Mouse (Mus musculus) lung, embryonic 14.5 days (tissue): Measurements from ENCODE around the gene Ryr2. TPM values are rescaled to one million over a fixed set of nuclear protein-coding genes. Genes with fewer than 3 reads are reported as not detected.

Experiments
- ATAC-seq: fragments of 200-750 bp; cut with Nextera tagmentation; 2 replicates; pipeline ENCODE4 v1.8.0; 2017; ENCODE audit warnings: mild to moderate bottlenecking, moderate TSS enrichment, moderate library complexity; ENCODE audit not compliant: insufficient read depth
- DNase-seq: peaks from one replicate; pipeline ENCODE4 v3.0.0-alpha.2; 2015
- H3K27ac ChIP-seq: fragments of 300-500 bp; sonication (generic); 2 replicates; pipeline ENCODE4 v1.5.1; 2014; ENCODE audit warnings: low read depth, mild to moderate bottlenecking, moderate library complexity
- H3K27me3 ChIP-seq: fragments of 300-500 bp; sonication (generic); 2 replicates; pipeline ENCODE4 v1.6.1; 2014; ENCODE audit warnings: low read length, control low read depth; ENCODE audit not compliant: insufficient read depth
- H3K36me3 ChIP-seq: fragments of 300-500 bp; sonication (generic); 2 replicates; pipeline ENCODE4 v1.6.1; 2014; ENCODE audit warnings: control low read depth; ENCODE audit not compliant: insufficient read depth
- H3K4me1 ChIP-seq: fragments of 300-500 bp; sonication (generic); 2 replicates; pipeline ENCODE4 v1.6.1; 2014; ENCODE audit warnings: antibody characterized with exemption, control low read depth; ENCODE audit not compliant: insufficient read depth
- H3K4me2 ChIP-seq: fragments of 300-500 bp; sonication (generic); 2 replicates; pipeline ENCODE4 v1.6.1; 2014; ENCODE audit warnings: mild to moderate bottlenecking
- H3K4me3 ChIP-seq: fragments of 300-500 bp; sonication (generic); 2 replicates; pipeline ENCODE4 v1.5.1; 2014; ENCODE audit warnings: low read depth, low read length
- H3K9ac ChIP-seq: fragments of 300-500 bp; sonication (generic); 2 replicates; pipeline ENCODE4 v1.6.1; 2014
- H3K9me3 ChIP-seq: fragments of 300-500 bp; sonication (generic); 2 replicates; pipeline ENCODE4 v1.6.1; 2016; ENCODE audit warnings: low read depth, low read length, control low read depth
- CTCF ChIP-seq: IDR thresholded peaks from 2 replicates; pipeline ENCODE4 v1.5.1; 2016; ENCODE audit warnings: antibody characterized with exemption, low read depth
- WGBS: fragments of 180-500 bp; shearing (Covaris S2); extraction: QIAGEN DNeasy Blood & Tissue Kit; methylation state at CpG from one replicate; pipeline ENCODE4 v1.1.7; 2014; 5-methylcytosine and 5-hydroxymethylcytosine counted together
- polyA plus RNA-seq: library from polyadenylated mRNA; unstranded; fragments of >200 nt; fragmentation: Nextera tagmentation; extraction: Ambion mirVana; gene quantifications from 2 replicates; pipeline ENCODE4 v1.2.1, GENCODE M21; 2014

Ryr2 gene
- polyA plus RNA-seq, 1 experiment from 2014 or later: 2.3 TPM

- no peaks in the 10 kb centered on the region for H3K4me1 ChIP-seq
- no peak for TF ChIP-seq CTCF
- 57% methylated on average over 7 of the region's 7 CpGs for WGBS
These were observed 12.2 kb downstream of the Ryr2 start for GRCm38 (mm10) chr13:12094569-12094968.

DNA sequence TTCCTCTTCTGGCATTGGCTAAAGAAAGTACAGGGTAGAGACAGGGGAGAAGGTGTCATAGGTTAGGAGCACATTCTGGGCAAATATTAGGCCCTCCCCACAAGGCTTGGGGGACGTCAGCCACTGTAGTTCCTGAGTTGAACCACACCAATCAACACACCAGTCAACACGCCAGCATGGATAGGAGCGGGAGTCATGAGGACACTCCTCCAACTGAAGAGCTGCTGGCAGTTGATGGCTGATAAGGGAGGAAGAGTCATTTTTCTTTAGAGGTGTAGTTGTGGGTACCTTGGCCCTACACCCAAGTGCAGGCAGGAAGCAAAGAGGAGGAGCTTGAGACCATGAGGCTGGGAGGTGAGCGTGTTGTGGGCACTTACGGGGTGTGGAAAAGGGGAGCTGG lies 13.6 kb downstream of the Ryr2 start:
- Histone ChIP-seq H3K4me2 (no peak overlapping the region), H3K27me3 (no peaks in the 10 kb centered on the region), H3K4me1 (no peaks in the 10 kb centered on the region), H3K9me3 (no peaks in the 10 kb centered on the region), H3K36me3 (no peaks in the 10 kb centered on the region), H3K4me3 (no peak overlapping the region), H3K27ac (no peak overlapping the region), H3K9ac (no peak overlapping the region)
- no peak for ATAC-seq
- WGBS: 69% methylated on average over 5 of the region's 5 CpGs
- no peak for DNase-seq
- TF ChIP-seq CTCF: no peak

More at GRCm38 (mm10) chr13:12094569-12094968, 12.2 kb downstream of the Ryr2 start:
- H3K27me3 ChIP-seq: no peaks in the 10 kb centered on the region
- H3K9me3 ChIP-seq: no peaks in the 10 kb centered on the region
- ATAC-seq: no peak
- H3K4me2 ChIP-seq: no peak overlapping the region
- no peak for DNase-seq
- H3K27ac ChIP-seq: no peak overlapping the region
- H3K9ac ChIP-seq: no peak overlapping the region
- H3K4me3 ChIP-seq: no peak overlapping the region
- H3K36me3 ChIP-seq: no peaks in the 10 kb centered on the region

DNA sequence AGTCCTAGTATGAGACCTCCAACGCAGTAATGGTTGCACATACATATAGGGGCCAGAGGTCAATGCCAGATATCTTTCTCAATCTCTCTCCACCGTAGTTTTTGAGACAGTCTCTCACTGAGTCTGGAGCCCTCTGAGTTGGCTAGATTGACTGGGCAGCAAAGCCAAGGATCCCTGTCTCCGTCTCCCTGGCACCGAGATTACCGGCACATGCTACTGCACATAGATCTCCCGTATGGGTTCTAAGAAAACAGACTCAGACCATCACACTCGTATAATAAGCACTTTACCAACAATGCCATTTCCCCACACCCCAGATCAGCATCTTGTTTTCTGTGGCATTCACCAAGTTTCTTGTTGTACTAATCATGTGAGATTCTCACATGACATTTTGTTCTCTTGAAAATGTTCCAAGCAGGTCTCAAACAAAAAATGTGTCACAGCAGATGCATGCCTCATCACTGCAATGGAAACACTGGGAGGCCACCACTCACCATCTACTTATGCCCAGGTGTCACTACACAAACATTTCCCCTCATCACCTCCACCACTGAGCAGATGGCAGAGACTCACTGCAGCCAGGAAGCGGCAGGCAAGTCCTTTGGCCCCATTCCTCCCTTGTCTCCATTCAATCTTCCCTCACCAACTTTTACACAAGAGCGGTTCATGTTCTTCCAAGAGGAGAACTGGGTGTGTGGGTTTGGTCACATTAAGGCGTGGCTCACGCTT lies 14.2 kb downstream of the Ryr2 start:
- Histone ChIP-seq H3K4me2 (no peak overlapping the region), H3K27me3 (no peaks in the 10 kb centered on the region), H3K9ac (no peak overlapping the region), H3K9me3 (no peaks in the 10 kb centered on the region), H3K36me3 (no peaks in the 10 kb centered on the region), H3K4me3 (no peak overlapping the region), H3K4me1 (no peaks in the 10 kb centered on the region), H3K27ac (no peak overlapping the region)
- ATAC-seq (no peak), DNase-seq (no peak)
- whole genome bisulfite sequencing: 79% methylated on average over 11 of the region's 11 CpGs
- TF ChIP-seq CTCF: no peak

GRCm38 (mm10) chr13:12084112-12084475 lies 22.7 kb downstream of the Ryr2 start:
- 90% methylated on average over 2 of the region's 2 CpGs for WGBS
- H3K4me2 ChIP-seq: no peak overlapping the region
- no peaks in the 10 kb centered on the region for H3K9me3 ChIP-seq
- no peak overlapping the region for H3K4me3 ChIP-seq
- ATAC-seq: no peak
- no peaks in the 10 kb centered on the region for H3K4me1 ChIP-seq
- DNase-seq: no peak
- no peak overlapping the region for H3K9ac ChIP-seq
- no peaks in the 10 kb centered on the region for H3K36me3 ChIP-seq
- H3K27me3 ChIP-seq: no peaks in the 10 kb centered on the region
- H3K27ac ChIP-seq: no peak overlapping the region
- TF ChIP-seq CTCF: no peak

- H3K4me2 ChIP-seq: no peak overlapping the region
- no peak; the same call in 1 of the 2 replicates for ATAC-seq
- H3K4me1 ChIP-seq: no peaks in the 10 kb centered on the region
- no peak for TF ChIP-seq CTCF
- 20% methylated on average over 10 of the region's 10 CpGs for WGBS
- H3K9me3 ChIP-seq: no peaks in the 10 kb centered on the region
- no peaks in the 10 kb centered on the region for H3K36me3 ChIP-seq
- H3K4me3 ChIP-seq: no peak overlapping the region
- H3K9ac ChIP-seq: no peak overlapping the region
- peak; percentile 54 for DNase-seq
- no peak overlapping the region for H3K27ac ChIP-seq
- H3K27me3 ChIP-seq: no peaks in the 10 kb centered on the region
These were observed 23.2 kb downstream of the Ryr2 start for GRCm38 (mm10) chr13:12083443-12084111.

GRCm38 (mm10) chr13:12080590-12080989 lies 26.2 kb downstream of the Ryr2 start:
- no peak overlapping the region for H3K27ac ChIP-seq
- no peak overlapping the region for H3K4me2 ChIP-seq
- no peaks in the 10 kb centered on the region for H3K9me3 ChIP-seq
- no peak for ATAC-seq
- H3K9ac ChIP-seq: no peak overlapping the region
- H3K4me3 ChIP-seq: no peak overlapping the region
- WGBS: 71% methylated on average over 4 of the region's 4 CpGs
- no peaks in the 10 kb centered on the region for H3K27me3 ChIP-seq
- no peaks in the 10 kb centered on the region for H3K36me3 ChIP-seq
- DNase-seq: no peak
- H3K4me1 ChIP-seq: no peaks in the 10 kb centered on the region
- no peak for TF ChIP-seq CTCF

GRCm38 (mm10) chr13:12079536-12079935 lies 27.2 kb downstream of the Ryr2 start:
- TF ChIP-seq CTCF: no peak
- Histone ChIP-seq H3K36me3 (no peaks in the 10 kb centered on the region), H3K4me2 (no peak overlapping the region), H3K27ac (no peak overlapping the region), H3K27me3 (no peaks in the 10 kb centered on the region), H3K4me3 (no peak overlapping the region), H3K9me3 (no peaks in the 10 kb centered on the region), H3K9ac (no peak overlapping the region), H3K4me1 (no peaks in the 10 kb centered on the region)
- WGBS: 79% methylated on average over 4 of the region's 4 CpGs
- ATAC-seq (no peak), DNase-seq (no peak)
